Mouse (Mus musculus): ENCODE results near the gene Foxg1. TPM values are rescaled to one million over a fixed set of nuclear protein-coding genes. Genes with fewer than 3 reads are reported as not detected.

Gene Foxg1
- 0.23 TPM in 1 of 2 replicates, not detected in the other for polyA plus RNA-seq (2011; ENCODE audit: insufficient read depth, insufficient read length, low replicate concordance, missing spikeins)

- TF ChIP-seq CTCF (IDR thresholded peaks at IDR 0.05; ENCODE audit: control insufficient read depth, insufficient read depth, low read length) (no peak), POLR2A (IDR thresholded peaks at IDR 0.05; ENCODE audit: borderline replicate concordance, control insufficient read depth, low read depth, low read length) (no peak)
- 3% methylated on average over 61 of the region's 61 CpGs for WGBS
Observed at GRCm38 (mm10) chr12:49382565-49383520, at the start of gene Foxg1. Foxg1 (plus strand) TSS chr12:49382660.

GRCm38 (mm10) chr12:49349697-49350096, 32.8 kb upstream of the Foxg1 start:
- no peak for TF ChIP-seq CTCF (IDR thresholded peaks at IDR 0.05; ENCODE audit: control insufficient read depth, insufficient read depth, low read length)
- no peak for TF ChIP-seq POLR2A (IDR thresholded peaks at IDR 0.05; ENCODE audit: borderline replicate concordance, control insufficient read depth, low read depth, low read length)
- no peak overlapping the region for H3K27ac ChIP-seq (ENCODE audit: control insufficient read depth, insufficient read depth, low read depth, low read length, poor library complexity)
- H3K4me1 ChIP-seq (ENCODE audit: control insufficient read depth, insufficient read depth, low read length): no peaks in the 10 kb centered on the region
- H3K4me3 ChIP-seq (replicated peaks; ENCODE audit: control insufficient read depth, low read depth, low read length): no peak overlapping the region
- 82% methylated on average over 10 of the region's 10 CpGs for WGBS

More at GRCm38 (mm10) chr12:49382565-49383520, at the start of gene Foxg1:
- H3K4me1 ChIP-seq (ENCODE audit: control insufficient read depth, insufficient read depth, low read length): no peaks in the 10 kb centered on the region
- H3K27ac ChIP-seq (ENCODE audit: control insufficient read depth, insufficient read depth, low read depth, low read length, poor library complexity): no peak within 1 kb of the TSS
- H3K4me3 ChIP-seq (replicated peaks; ENCODE audit: control insufficient read depth, low read depth, low read length): no peak within 1 kb of the TSS

GRCm38 (mm10) chr12:49368931-49369330, 13.5 kb upstream of the Foxg1 start:
- Histone ChIP-seq H3K27ac (ENCODE audit: control insufficient read depth, insufficient read depth, low read depth, low read length, poor library complexity) (no peak overlapping the region), H3K4me3 (replicated peaks; ENCODE audit: control insufficient read depth, low read depth, low read length) (no peak overlapping the region), H3K4me1 (ENCODE audit: control insufficient read depth, insufficient read depth, low read length) (no peaks in the 10 kb centered on the region)
- WGBS: 44% methylated on average over 1 of the region's 1 CpGs
- TF ChIP-seq CTCF (IDR thresholded peaks at IDR 0.05; ENCODE audit: control insufficient read depth, insufficient read depth, low read length): no peak
- TF ChIP-seq POLR2A (IDR thresholded peaks at IDR 0.05; ENCODE audit: borderline replicate concordance, control insufficient read depth, low read depth, low read length): no peak

- TF ChIP-seq CTCF (IDR thresholded peaks at IDR 0.05; ENCODE audit: control insufficient read depth, insufficient read depth, low read length): no peak
- TF ChIP-seq POLR2A (IDR thresholded peaks at IDR 0.05; ENCODE audit: borderline replicate concordance, control insufficient read depth, low read depth, low read length): no peak
- no peaks in the 10 kb centered on the region for H3K4me1 ChIP-seq (ENCODE audit: control insufficient read depth, insufficient read depth, low read length)
Observed at GRCm38 (mm10) chr12:49372170-49372569, 10.3 kb upstream of the Foxg1 start.

GRCm38 (mm10) chr12:49373176-49373575, 9.3 kb upstream of the Foxg1 start:
- H3K27ac ChIP-seq (ENCODE audit: control insufficient read depth, insufficient read depth, low read depth, low read length, poor library complexity): no peak overlapping the region
- no peak overlapping the region for H3K4me3 ChIP-seq (replicated peaks; ENCODE audit: control insufficient read depth, low read depth, low read length)
- 11% methylated on average over 5 of the region's 5 CpGs for WGBS
- H3K4me1 ChIP-seq (ENCODE audit: control insufficient read depth, insufficient read depth, low read length): no peaks in the 10 kb centered on the region
- TF ChIP-seq CTCF (IDR thresholded peaks at IDR 0.05; ENCODE audit: control insufficient read depth, insufficient read depth, low read length) (no peak), POLR2A (IDR thresholded peaks at IDR 0.05; ENCODE audit: borderline replicate concordance, control insufficient read depth, low read depth, low read length) (no peak)

More at GRCm38 (mm10) chr12:49372170-49372569, 10.3 kb upstream of the Foxg1 start:
- Histone ChIP-seq H3K4me3 (replicated peaks; ENCODE audit: control insufficient read depth, low read depth, low read length) (no peak overlapping the region), H3K27ac (ENCODE audit: control insufficient read depth, insufficient read depth, low read depth, low read length, poor library complexity) (no peak overlapping the region)

- Histone ChIP-seq H3K27ac (ENCODE audit: control insufficient read depth, insufficient read depth, low read depth, low read length, poor library complexity) (no peak overlapping the region; the same call in 1 of the 2 replicates), H3K4me3 (replicated peaks; ENCODE audit: control insufficient read depth, low read depth, low read length) (no peak overlapping the region), H3K4me1 (ENCODE audit: control insufficient read depth, insufficient read depth, low read length) (no peaks in the 10 kb centered on the region)
- TF ChIP-seq POLR2A (IDR thresholded peaks at IDR 0.05; ENCODE audit: borderline replicate concordance, control insufficient read depth, low read depth, low read length) (no peak), CTCF (IDR thresholded peaks at IDR 0.05; ENCODE audit: control insufficient read depth, insufficient read depth, low read length) (no peak)
- WGBS: 4% methylated on average over 24 of the region's 24 CpGs
Observed at GRCm38 (mm10) chr12:49373821-49374605, 8.4 kb upstream of the Foxg1 start.

GRCm38 (mm10) chr12:49374606-49374995, 7.9 kb upstream of the Foxg1 start:
- Histone ChIP-seq H3K4me1 (ENCODE audit: control insufficient read depth, insufficient read depth, low read length) (no peaks in the 10 kb centered on the region), H3K27ac (ENCODE audit: control insufficient read depth, insufficient read depth, low read depth, low read length, poor library complexity) (no peak overlapping the region), H3K4me3 (replicated peaks; ENCODE audit: control insufficient read depth, low read depth, low read length) (no peak overlapping the region)
- WGBS: 3% methylated on average over 14 of the region's 14 CpGs
- no peak for TF ChIP-seq CTCF (IDR thresholded peaks at IDR 0.05; ENCODE audit: control insufficient read depth, insufficient read depth, low read length)
- TF ChIP-seq POLR2A (IDR thresholded peaks at IDR 0.05; ENCODE audit: borderline replicate concordance, control insufficient read depth, low read depth, low read length): no peak
